Mouse (Mus musculus) CH12.LX (cell line): Measurements from ENCODE around the gene Dclk1.

Source experiments
- MXI1 ChIP-seq: IDR thresholded peaks from 2 replicates; pipeline ENCODE4 v1.6.1; 2011; ENCODE audit warnings: mild to moderate bottlenecking, low read depth, low read length, improper control_type of control experiment
- POLR2A ChIP-seq: IDR thresholded peaks from 2 replicates; pipeline ENCODE4 v1.6.1; 2011; ENCODE audit warnings: low read depth, mild to moderate bottlenecking, improper control_type of control experiment, low read length
- RAD21 ChIP-seq: IDR thresholded peaks from 2 replicates; pipeline ENCODE4 v1.6.1; 2011; ENCODE audit warnings: low read depth, mild to moderate bottlenecking, low read length, improper control_type of control experiment, moderate library complexity
- ZC3H11A ChIP-seq: IDR thresholded peaks from 2 replicates; pipeline ENCODE4 v1.6.1; 2012; ENCODE audit warnings: low read depth, mild to moderate bottlenecking, inconsistent platforms, low read length, improper control_type of control experiment

- no peak for TF ChIP-seq POLR2A
- no peak for TF ChIP-seq RAD21
- TF ChIP-seq MXI1, result no peak
- TF ChIP-seq ZC3H11A, result no peak
Measured at GRCm38 (mm10) chr3:55540406-55541140, 298.4 kb downstream of the Dclk1 start.
